Mouse (Mus musculus) midbrain, postnatal 0 days (tissue): ENCODE data around the gene 9230104L09Rik. TPM values are rescaled to one million over a fixed set of nuclear protein-coding genes. Genes with fewer than 3 reads are reported as not detected.
A peak's percentile ranks its signal among the peaks of the same experiment; 100 is the strongest.

ENCODE experiments used
- ATAC-seq: fragments of 200-750 bp; cut with Nextera tagmentation; 2 replicates; pipeline ENCODE4 v1.8.0; 2017; ENCODE audit warnings: moderate number of reproducible peaks, mild to moderate bottlenecking, moderate TSS enrichment, moderate library complexity; ENCODE audit not compliant: low FRiP score
- DNase-seq: peaks from one replicate; pipeline ENCODE4 v3.0.0-alpha.2; 2015; ENCODE audit warnings: low spot score
- H3K27ac ChIP-seq: fragments of 300-500 bp; sonication (generic); 2 replicates; pipeline ENCODE4 v1.5.1; 2014; ENCODE audit warnings: low read depth, mild to moderate bottlenecking, low read length, mixed read lengths
- H3K27me3 ChIP-seq: fragments of 300-500 bp; sonication (generic); 2 replicates; pipeline ENCODE4 v1.6.1; 2014; ENCODE audit warnings: low read length, control low read depth, mixed read lengths; ENCODE audit not compliant: insufficient read depth
- H3K36me3 ChIP-seq: fragments of 300-500 bp; sonication (generic); 2 replicates; pipeline ENCODE4 v1.6.1; 2014; ENCODE audit warnings: low read length, control low read depth, mixed read lengths; ENCODE audit not compliant: insufficient read depth
- H3K4me1 ChIP-seq: fragments of 300-500 bp; sonication (generic); 2 replicates; pipeline ENCODE4 v1.6.1; 2014; ENCODE audit warnings: mild to moderate bottlenecking, control low read depth, antibody characterized with exemption, low read length, mixed read lengths; ENCODE audit not compliant: insufficient read depth
- H3K4me2 ChIP-seq: fragments of 300-500 bp; sonication (generic); 2 replicates; pipeline ENCODE4 v1.6.1; 2014; ENCODE audit warnings: low read depth, mild to moderate bottlenecking, low read length, mixed read lengths; ENCODE audit not compliant: poor library complexity, severe bottlenecking
- H3K4me3 ChIP-seq: fragments of 300-500 bp; sonication (generic); 2 replicates; pipeline ENCODE4 v1.5.1; 2014; ENCODE audit warnings: low read depth, mild to moderate bottlenecking, low read length, moderate library complexity
- H3K9ac ChIP-seq: fragments of 300-500 bp; sonication (generic); replicated peaks from 2 replicates; pipeline ENCODE4 v1.6.1; 2014; ENCODE audit warnings: mild to moderate bottlenecking, low read length, moderate library complexity, mixed read lengths; ENCODE audit not compliant: poor library complexity, severe bottlenecking
- H3K9me3 ChIP-seq: fragments of 300-500 bp; sonication (generic); 2 replicates; pipeline ENCODE4 v1.6.1; 2016; ENCODE audit warnings: low read length, control low read depth
- CTCF ChIP-seq: IDR thresholded peaks from 2 replicates; pipeline ENCODE4 v1.5.1; 2016; ENCODE audit warnings: antibody characterized with exemption, mild to moderate bottlenecking
- WGBS: fragments of 180-500 bp; shearing (Covaris S2); extraction: QIAGEN DNeasy Blood & Tissue Kit; methylation state at CpG from one replicate; pipeline ENCODE4 v1.1.7; 2014; 5-methylcytosine and 5-hydroxymethylcytosine counted together
- polyA plus RNA-seq: library from polyadenylated mRNA; unstranded; fragments of >200 nt; fragmentation: Nextera tagmentation; extraction: Ambion mirVana; gene quantifications from 2 replicates; pipeline ENCODE4 v1.2.1, GENCODE M21; 2015
- total RNA-seq: library from RNA; depleted of rRNA; stranded (reverse); fragments of >200 nt; gene quantifications from 2 replicates; pipeline ENCODE4 v1.2.3, GENCODE M21; 2014

9230104L09Rik gene
- total and polyA plus RNA-seq, 2 experiments from 2014 or later = not detected

- Histone ChIP-seq H3K36me3 (no peaks in the 10 kb centered on the region), H3K27me3 (no peaks in the 10 kb centered on the region), H3K9ac (no peak overlapping the region), H3K9me3 (no peaks in the 10 kb centered on the region), H3K4me1 (no peaks in the 10 kb centered on the region), H3K4me3 (no peak overlapping the region), H3K27ac (no peak overlapping the region), H3K4me2 (no peak overlapping the region)
- TF ChIP-seq CTCF = no peak
- ATAC-seq (no peak), DNase-seq (peak; percentile 42)
Measured at GRCm38 (mm10) chr2:148861693-148862092, 3.1 kb downstream of the 9230104L09Rik start.

- WGBS = 74% methylated on average over 4 of the region's 4 CpGs
- H3K4me2 ChIP-seq = no peak overlapping the region
- no peaks in the 10 kb centered on the region for H3K9me3 ChIP-seq
- TF ChIP-seq CTCF = no peak
- H3K4me3 ChIP-seq = no peak overlapping the region
- no peak overlapping the region for H3K27ac ChIP-seq
- no peaks in the 10 kb centered on the region for H3K27me3 ChIP-seq
- H3K36me3 ChIP-seq = no peaks in the 10 kb centered on the region
- no peak overlapping the region for H3K9ac ChIP-seq
- H3K4me1 ChIP-seq = no peaks in the 10 kb centered on the region
- DNase-seq = no peak
- ATAC-seq = no peak
Measured at GRCm38 (mm10) chr2:148860993-148861392, 3.8 kb downstream of the 9230104L09Rik start.

- Histone ChIP-seq H3K4me1 (no peaks in the 10 kb centered on the region), H3K9ac (no peak overlapping the region), H3K9me3 (no peaks in the 10 kb centered on the region), H3K4me3 (no peak overlapping the region), H3K27ac (no peak overlapping the region), H3K36me3 (no peaks in the 10 kb centered on the region), H3K27me3 (no peaks in the 10 kb centered on the region), H3K4me2 (no peak overlapping the region)
- ATAC-seq (no peak), DNase-seq (no peak)
- no peak for TF ChIP-seq CTCF
- WGBS = 85% methylated on average over 4 of the region's 4 CpGs
Measured at GRCm38 (mm10) chr2:148857506-148857905, 7.3 kb downstream of the 9230104L09Rik start.

GRCm38 (mm10) chr2:148856630-148857400, 8.0 kb downstream of the 9230104L09Rik start:
- H3K27me3 ChIP-seq = no peaks in the 10 kb centered on the region
- H3K4me1 ChIP-seq = no peaks in the 10 kb centered on the region
- no peaks in the 10 kb centered on the region for H3K36me3 ChIP-seq
- DNase-seq = no peak
- no peak overlapping the region for H3K4me3 ChIP-seq
- TF ChIP-seq CTCF = no peak
- no peaks in the 10 kb centered on the region for H3K9me3 ChIP-seq
- WGBS = 74% methylated on average over 8 of the region's 8 CpGs
- ATAC-seq = no peak
- H3K27ac ChIP-seq = no peak overlapping the region
- H3K4me2 ChIP-seq = no peak overlapping the region
- no peak overlapping the region for H3K9ac ChIP-seq

- Histone ChIP-seq H3K9me3 (no peaks in the 10 kb centered on the region), H3K27me3 (no peaks in the 10 kb centered on the region), H3K36me3 (no peaks in the 10 kb centered on the region), H3K4me3 (no peak overlapping the region), H3K27ac (no peak overlapping the region), H3K9ac (no peak overlapping the region), H3K4me1 (no peaks in the 10 kb centered on the region), H3K4me2 (no peak overlapping the region)
- TF ChIP-seq CTCF = peak; percentile 85
- ATAC-seq (peak; percentile 67), DNase-seq (peak; percentile 75)
- WGBS = 47% methylated on average over 8 of the region's 8 CpGs
Measured at GRCm38 (mm10) chr2:148851116-148851906, 13.5 kb downstream of the 9230104L09Rik start.

GRCm38 (mm10) chr2:148839224-148839623, 25.6 kb downstream of the 9230104L09Rik start:
- H3K27me3 ChIP-seq = no peaks in the 10 kb centered on the region
- no peak for TF ChIP-seq CTCF
- H3K4me3 ChIP-seq = no peak overlapping the region
- no peaks in the 10 kb centered on the region for H3K9me3 ChIP-seq
- no peak for DNase-seq
- H3K27ac ChIP-seq = no peak overlapping the region
- no peak overlapping the region for H3K9ac ChIP-seq
- no peaks in the 10 kb centered on the region for H3K4me1 ChIP-seq
- ATAC-seq = no peak
- H3K4me2 ChIP-seq = no peak overlapping the region
- no peaks in the 10 kb centered on the region for H3K36me3 ChIP-seq
- WGBS = 94% methylated on average over 2 of the region's 2 CpGs
